Mouse (Mus musculus) T-helper 1 cell (primary cell): ENCODE measurements around the gene Rnf216.
"Not testable (repeated sequence)": the region's sequence is repeated elsewhere in the genome, so short reads cannot be mapped to it uniquely, and the experiment has no call there.

Experiments used
- in situ Hi-C: fragments of 300-600 bp; cut with MboI, MseI; formaldehyde crosslinking; loops from one replicate; pipeline ENCODE4 v1.15.1; 2025; ENCODE audit warnings: high pct_unique_total_duplicates

Gene Rnf216

DNA sequence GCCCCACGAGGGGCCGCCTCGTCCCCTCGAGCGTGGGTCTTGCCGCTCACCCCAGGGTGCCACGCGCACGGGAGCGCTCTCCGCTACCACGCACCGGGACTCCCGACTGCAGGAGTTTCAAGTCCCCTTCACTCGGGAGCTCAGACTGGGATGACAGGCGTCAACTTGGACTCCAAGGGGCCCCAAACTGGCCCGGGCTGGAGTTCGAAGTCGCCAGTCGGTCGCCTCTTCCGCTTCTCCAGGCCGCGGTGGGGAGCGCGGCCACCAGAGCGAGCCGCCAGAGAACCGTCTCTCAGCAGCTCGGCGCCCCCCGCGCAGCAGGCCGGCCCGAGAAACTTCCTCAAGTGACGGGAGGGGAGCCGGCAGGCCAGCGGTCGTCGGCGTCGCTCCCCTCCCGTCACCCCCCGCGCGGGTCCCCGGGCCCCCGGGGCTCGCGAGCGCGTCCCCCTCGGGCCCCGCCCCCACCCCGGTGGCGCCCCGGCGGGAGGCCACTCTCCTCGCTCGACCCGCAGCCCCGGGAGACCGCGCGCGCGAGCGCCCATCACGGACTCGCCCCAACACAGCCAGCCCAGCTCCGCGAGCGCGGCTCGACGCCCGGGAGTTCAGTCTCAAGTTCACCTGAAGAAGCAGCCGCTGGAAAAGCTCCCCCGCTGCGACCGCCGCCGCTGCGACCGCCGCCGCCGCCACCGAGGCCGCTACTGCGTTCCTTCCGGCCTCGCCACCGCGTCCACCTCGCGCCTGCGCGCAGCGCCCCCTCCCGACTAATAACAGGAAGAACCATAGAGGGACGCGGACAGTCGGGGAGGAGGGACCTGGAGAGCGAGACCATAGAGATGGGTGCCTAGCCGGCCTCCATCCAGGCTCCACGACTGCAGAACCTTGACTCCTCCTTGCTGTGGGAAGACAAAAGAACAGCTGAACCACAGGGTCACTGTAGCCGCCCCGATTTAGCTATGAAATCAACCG, at the start of gene Rnf216:
Gene Rnf216, minus strand, starts transcription at position 714 of the 966 bp plus-strand sequence.
- in situ Hi-C loops = no loop called here

DNA sequence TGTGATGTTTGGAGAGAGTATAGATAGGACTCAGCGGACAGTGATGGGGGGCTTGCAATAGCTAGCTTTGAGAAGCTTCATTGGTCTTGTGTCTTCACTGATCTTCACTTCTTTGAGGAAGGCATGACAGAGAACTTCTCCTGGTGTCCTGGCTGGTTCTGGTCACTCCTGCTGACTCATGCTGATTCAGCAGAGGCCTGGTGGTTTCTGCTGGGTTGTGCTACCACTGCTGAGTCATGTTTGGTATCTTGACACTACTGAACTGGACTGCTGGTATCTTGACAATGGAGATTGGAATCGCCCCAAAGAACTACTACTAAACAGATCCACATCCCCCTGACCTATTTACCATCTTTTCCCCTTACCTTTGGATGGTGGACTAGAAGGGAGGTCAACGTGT, 42.7 kb upstream of the Rnf216 start:
- in situ Hi-C loops = no loop called here

GRCm38 (mm10) chr5:143153756-143154155, 41.0 kb upstream of the Rnf216 start:
- in situ Hi-C loops = no loop called here

GRCm38 (mm10) chr5:143150044-143150443, 37.2 kb upstream of the Rnf216 start:
- in situ Hi-C loops = no loop called here

- in situ Hi-C loops = no loop called here
Measured at GRCm38 (mm10) chr5:143149536-143149935, 36.7 kb upstream of the Rnf216 start.

- in situ Hi-C loops = no loop called here
Measured at GRCm38 (mm10) chr5:143148661-143149060, 35.9 kb upstream of the Rnf216 start.

DNA sequence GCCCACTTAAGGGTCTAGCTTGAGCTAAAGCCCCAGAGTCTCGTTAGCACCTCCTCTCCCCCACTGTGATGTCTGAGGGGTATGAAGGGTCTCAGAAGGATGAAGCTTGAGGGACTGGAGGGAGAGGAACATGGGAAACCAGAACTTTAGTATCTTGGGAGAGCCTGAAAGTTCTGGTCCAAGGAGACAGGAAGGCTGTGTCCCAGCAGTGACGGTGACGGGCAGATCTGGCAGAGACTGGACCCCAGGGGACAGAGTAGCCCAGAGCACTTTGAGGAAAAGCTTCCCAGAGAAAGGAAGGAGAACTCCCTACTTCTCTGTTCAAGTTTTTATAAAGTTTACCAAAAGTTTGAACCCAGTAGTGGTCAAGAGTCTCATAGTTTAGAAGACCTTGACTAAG, 34.7 kb upstream of the Rnf216 start, which contains the start of gene Olfr718-ps1:
Gene Olfr718-ps1, minus strand, starts transcription at position 101 of the 400 bp plus-strand sequence.
- in situ Hi-C loops = no loop called here

- in situ Hi-C loops = no loop called here
Measured at GRCm38 (mm10) chr5:143137580-143137979, 24.8 kb upstream of the Rnf216 start.

DNA sequence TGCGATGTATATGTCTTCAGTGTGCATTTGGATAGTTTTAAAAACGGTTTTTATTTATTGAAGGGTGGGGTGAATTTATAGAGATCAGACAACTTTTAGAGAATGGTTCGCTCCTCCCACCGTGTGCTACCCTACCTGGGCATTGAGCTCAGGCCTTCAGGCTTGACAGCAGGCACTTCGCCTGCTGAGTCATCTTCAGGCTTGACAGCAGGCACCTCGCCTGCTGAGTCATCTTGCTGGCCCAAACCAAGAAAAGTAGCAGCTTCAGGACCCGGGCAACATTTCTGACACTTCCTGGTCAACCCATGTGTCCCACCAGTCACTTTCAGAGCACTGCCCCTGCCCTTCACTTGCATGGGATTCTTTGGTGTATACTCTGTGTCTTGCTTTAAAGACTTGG, 22.2 kb upstream of the Rnf216 start:
- in situ Hi-C loops = no loop called here

GRCm38 (mm10) chr5:143134216-143135010, 21.6 kb upstream of the Rnf216 start:
- in situ Hi-C loops = not testable (repeated sequence)

- in situ Hi-C loops = no loop called here
Measured at GRCm38 (mm10) chr5:143132935-143133514, 20.2 kb upstream of the Rnf216 start.

- in situ Hi-C loops = no loop called here
Measured at GRCm38 (mm10) chr5:143130342-143130741, 17.5 kb upstream of the Rnf216 start.

DNA sequence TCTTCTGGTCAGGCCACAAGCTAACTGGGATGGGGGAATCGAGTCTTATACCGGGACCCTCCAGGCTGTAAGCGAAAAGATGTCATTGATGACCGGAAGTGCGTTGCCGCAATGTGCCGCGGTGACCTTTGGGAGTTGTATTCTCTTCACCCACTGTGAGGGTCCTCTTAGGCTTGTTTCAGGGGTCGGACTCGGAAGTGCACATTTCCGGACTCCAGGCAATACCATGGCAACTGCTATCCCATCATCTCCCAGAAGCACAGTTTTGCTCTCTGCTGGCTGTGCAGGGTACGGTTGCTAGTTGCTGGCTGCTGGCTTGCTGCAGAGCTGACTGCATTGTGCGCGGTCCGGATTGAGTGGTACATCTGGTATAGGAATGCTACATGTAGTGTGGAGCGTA, 16.3 kb upstream of the Rnf216 start:
- in situ Hi-C loops = no loop called here

- in situ Hi-C loops = no loop called here
Measured at GRCm38 (mm10) chr5:143127837-143128236, 15.0 kb upstream of the Rnf216 start.

DNA sequence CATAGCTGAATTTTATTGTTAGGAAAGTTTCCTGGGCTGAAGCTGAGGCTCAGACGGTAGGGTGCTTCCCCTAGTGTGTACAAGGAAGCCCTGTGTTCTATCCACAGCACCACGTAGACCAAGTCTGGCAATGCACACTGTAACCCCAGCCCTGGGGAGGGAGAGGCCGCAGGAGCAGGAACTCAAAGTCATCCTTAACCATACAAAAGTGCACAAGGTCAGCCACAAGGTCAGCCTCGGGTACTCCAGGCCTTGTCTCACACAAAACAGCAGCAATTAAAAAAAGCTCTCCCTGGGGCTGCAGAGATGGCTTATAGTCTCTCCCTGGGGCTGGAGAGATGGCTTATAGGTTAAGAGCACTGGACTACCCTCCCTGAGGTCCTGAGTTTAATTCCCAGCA, 14.1 kb upstream of the Rnf216 start:
- in situ Hi-C loops = no loop called here

DNA sequence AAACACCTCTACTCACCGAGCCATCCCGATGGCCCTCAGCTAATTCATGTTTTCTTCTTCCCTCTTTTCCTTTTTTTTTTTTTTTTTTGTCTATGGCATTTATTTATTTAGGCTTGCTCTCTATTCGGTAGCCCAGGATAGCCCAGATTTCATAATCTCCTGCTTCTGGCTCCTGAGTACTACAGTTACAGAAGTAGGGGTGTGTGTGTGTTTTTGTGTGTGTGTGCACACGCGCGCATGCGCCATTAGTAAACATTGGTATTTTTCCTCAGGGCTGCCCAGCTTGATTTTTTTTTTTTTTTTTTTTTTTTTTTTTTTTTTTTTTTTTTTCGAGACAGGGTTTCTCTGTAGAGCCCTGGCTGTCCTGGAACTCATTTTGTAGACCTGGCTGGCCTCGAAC, 13.3 kb upstream of the Rnf216 start:
- in situ Hi-C loops = no loop called here

DNA sequence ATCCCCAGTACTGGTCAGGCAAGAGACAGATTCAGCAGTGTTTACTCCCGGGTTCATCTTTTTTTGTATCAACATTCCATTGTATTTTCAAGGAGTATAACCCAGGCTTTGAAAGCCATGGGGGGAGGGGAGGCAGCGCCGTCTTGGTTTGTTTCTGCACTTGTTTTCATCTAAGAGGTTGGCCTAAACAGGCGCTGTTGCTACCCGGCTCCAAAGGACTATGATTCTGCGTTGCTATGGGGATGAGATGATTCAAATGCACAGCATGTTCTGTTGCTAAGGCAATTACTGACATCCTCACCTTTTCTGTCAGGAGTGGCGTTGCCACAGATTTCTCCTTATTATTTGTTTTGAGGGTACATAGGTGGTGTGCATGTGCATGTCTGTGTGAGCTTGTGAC, 12.8 kb upstream of the Rnf216 start:
- in situ Hi-C loops = no loop called here

- in situ Hi-C loops = no loop called here
Measured at GRCm38 (mm10) chr5:143124805-143125378, 12.1 kb upstream of the Rnf216 start.

DNA sequence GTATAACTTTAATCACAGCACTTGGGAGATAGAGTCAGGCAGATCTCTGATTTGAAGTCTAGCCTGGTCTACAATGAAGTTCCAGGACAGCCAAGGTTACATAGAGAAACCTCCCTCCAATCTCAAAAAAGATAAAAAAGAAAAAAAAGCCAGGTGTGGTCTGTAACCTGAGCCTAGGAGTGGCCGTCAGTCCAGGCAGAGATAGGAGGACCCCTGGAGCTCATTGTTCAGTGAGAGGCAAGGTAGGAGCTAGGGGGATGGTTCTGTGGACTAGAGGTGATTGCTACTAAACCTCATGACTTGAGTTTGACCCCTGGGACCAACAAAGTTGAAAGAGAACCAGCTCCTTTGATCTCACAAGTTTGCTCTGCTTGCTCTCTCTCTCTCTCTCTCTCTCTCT, 9.9 kb upstream of the Rnf216 start:
- in situ Hi-C loops = no loop called here

GRCm38 (mm10) chr5:143122125-143122524, 9.3 kb upstream of the Rnf216 start:
- in situ Hi-C loops = no loop called here

- in situ Hi-C loops = no loop called here
Measured at GRCm38 (mm10) chr5:143106842-143107241, 6.0 kb downstream of the Rnf216 start.

DNA sequence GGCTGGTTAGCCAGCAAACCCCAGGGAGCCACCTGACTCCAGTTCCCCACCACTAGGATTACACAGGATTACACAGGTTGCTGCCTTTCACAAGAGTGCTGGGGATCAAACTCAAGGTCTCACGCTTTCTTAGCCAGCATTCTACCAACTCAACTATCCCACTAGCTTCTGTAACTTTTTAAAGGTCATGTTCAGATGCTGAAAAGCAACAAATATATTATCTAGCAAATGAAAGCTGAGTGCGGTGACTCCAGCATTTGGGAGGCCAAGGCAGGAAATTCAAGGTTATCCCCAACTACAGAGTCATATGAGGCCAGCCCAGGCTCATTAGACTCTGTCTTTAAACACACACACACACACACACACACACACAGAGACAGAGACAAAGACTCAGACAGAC, 9.6 kb downstream of the Rnf216 start:
- in situ Hi-C loops = no loop called here
